Mouse (Mus musculus): ENCODE data around the gene Nr5a2. TPM values are rescaled to one million over a fixed set of nuclear protein-coding genes. Genes with fewer than 3 reads are reported as not detected.

The Nr5a2 gene
- polyA plus RNA-seq, 1 experiment from 2014 or later, result 10.5 TPM

DNA sequence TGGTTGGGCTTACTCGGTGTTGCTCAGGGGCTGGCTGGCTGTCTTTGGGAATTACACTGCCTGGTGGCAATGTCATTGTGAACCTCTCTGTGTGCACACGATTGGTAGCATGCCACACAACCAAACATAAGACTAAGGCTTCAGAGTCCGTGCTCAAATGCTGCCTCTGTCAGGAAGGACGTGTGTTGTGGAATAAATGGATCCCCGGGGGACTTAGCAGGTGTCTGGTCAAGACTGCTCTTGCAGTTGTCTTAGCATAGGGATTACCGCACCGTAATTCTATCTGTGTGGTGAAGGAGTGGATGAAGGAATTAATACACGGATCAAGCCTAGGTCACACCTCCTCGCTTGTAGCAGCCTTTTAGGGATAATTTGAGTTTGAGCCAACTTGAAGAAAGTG lies 32.8 kb downstream of the Nr5a2 start:
- Histone ChIP-seq H3K27me3 (replicated peaks) (no peaks in the 10 kb centered on the region), H3K9ac (no peak overlapping the region), H3K27ac (no peak overlapping the region), H3K4me1 (replicated peaks) (peaks cover 17% of the 10 kb centered on the region), H3K4me2 (replicated peaks) (no peak overlapping the region), H3K36me3 (no peaks in the 10 kb centered on the region), H3K9me3 (no peaks in the 10 kb centered on the region), H3K4me3 (replicated peaks) (no peak overlapping the region)
- 63% methylated on average over 9 of the region's 9 CpGs for WGBS
- no peak for ATAC-seq

DNA sequence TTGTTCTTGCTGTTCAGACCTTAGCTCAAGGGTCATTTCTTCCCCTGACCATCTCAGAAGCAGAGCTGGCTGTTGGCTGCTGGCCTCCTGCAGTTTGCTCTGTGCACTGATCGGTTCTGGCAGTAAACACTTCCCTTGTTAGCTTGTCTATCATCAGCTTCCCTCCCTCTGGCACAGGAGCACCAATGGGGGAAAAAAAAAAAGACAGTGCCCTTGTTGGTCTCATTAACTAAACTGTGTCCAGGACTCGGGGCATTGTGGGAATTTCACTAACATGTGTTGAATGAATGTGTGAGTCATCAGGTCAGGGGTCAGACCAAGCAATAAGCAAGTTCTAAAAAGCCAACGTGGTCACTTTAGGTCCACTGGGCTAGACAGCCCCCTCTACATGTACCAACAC lies 34.2 kb downstream of the Nr5a2 start:
- Histone ChIP-seq H3K36me3 (no peaks in the 10 kb centered on the region), H3K4me3 (replicated peaks) (no peak overlapping the region), H3K4me1 (replicated peaks) (peaks cover 13% of the 10 kb centered on the region; the same call in 1 of the 2 replicates), H3K27me3 (replicated peaks) (no peaks in the 10 kb centered on the region), H3K4me2 (replicated peaks) (no peak overlapping the region), H3K9me3 (no peaks in the 10 kb centered on the region), H3K9ac (no peak overlapping the region), H3K27ac (no peak overlapping the region)
- no peak for ATAC-seq
- WGBS, result 14% methylated on average over 3 of the region's 3 CpGs

DNA sequence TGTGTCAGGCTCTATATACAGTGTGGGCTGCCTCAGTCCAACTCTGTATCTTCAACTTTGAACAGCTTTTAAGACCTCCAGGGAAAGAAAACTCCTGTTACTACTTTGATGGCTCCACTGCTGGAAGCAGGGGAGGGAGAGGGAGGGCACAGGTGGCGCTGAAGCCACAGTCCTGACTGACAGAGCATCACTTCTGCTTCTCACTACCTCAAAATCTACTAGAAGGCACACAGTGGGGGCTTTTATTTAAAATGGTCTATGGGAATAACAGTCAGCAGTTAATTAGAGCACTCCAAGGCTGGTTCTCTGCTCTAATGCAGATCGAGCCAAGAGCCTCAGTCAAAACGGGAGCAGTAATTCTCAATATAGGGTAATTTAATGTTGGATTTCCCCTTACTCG lies 40.2 kb downstream of the Nr5a2 start:
- Histone ChIP-seq H3K9me3 (no peaks in the 10 kb centered on the region), H3K9ac (no peak overlapping the region), H3K27me3 (replicated peaks) (no peaks in the 10 kb centered on the region), H3K4me1 (replicated peaks) (no peaks in the 10 kb centered on the region), H3K4me2 (replicated peaks) (no peak overlapping the region), H3K36me3 (no peaks in the 10 kb centered on the region), H3K4me3 (replicated peaks) (no peak overlapping the region), H3K27ac (no peak overlapping the region)
- whole genome bisulfite sequencing, result 81% methylated on average over 4 of the region's 4 CpGs
- no peak for ATAC-seq

DNA sequence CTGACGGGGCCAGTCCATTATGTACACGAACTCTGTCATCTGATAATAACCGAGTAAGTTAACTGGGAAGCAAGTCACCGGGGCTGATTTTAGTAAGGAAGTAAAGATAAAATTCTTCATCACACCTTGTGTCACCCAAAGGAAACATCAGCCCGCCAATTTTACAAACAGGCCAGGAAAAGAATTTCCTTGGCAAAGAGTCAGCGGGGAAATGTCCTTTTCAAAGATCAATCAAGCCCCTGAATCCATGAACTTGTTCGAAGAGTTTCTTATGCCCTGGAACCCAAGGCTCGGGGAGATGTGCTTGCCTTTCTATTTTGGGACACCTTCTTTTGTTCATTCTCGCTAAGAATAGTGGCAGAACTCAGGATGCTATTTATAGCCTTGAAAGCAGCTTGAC lies 41.5 kb downstream of the Nr5a2 start:
- no peak overlapping the region for H3K9ac ChIP-seq
- ATAC-seq, result no peak
- H3K36me3 ChIP-seq, result no peaks in the 10 kb centered on the region
- no peak overlapping the region for H3K4me3 ChIP-seq (replicated peaks)
- no peaks in the 10 kb centered on the region for H3K27me3 ChIP-seq (replicated peaks)
- no peaks in the 10 kb centered on the region for H3K9me3 ChIP-seq
- WGBS, result 44% methylated on average over 9 of the region's 9 CpGs
- H3K4me1 ChIP-seq (replicated peaks), result no peaks in the 10 kb centered on the region
- H3K27ac ChIP-seq, result no peak overlapping the region
- no peak overlapping the region for H3K4me2 ChIP-seq (replicated peaks)

DNA sequence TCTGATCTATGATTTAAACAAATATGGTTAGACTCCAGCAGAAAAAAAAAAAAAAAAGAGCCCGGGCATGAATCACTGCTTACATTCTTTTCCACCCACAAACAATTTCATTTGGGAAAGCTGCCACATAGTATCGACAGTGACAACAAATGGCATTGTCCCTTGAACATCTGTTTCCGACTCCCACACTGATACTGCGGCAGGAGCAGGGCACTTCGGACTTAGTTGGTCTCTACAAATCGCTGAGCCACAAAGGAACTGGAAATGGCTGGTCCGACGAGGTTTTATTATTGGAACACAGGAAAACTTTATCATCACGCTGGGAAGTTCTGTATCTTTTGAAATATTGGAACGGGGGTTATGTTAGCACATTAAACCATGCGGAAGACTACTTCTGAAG lies 44.8 kb downstream of the Nr5a2 start:
- Histone ChIP-seq H3K27me3 (replicated peaks) (no peaks in the 10 kb centered on the region), H3K4me1 (replicated peaks) (peaks cover 3% of the 10 kb centered on the region; the same call in 1 of the 2 replicates), H3K9me3 (no peaks in the 10 kb centered on the region), H3K9ac (no peak overlapping the region), H3K4me3 (replicated peaks) (no peak overlapping the region), H3K36me3 (no peaks in the 10 kb centered on the region), H3K27ac (no peak overlapping the region), H3K4me2 (replicated peaks) (no peak overlapping the region)
- 44% methylated on average over 11 of the region's 11 CpGs for WGBS
- no peak for ATAC-seq

DNA sequence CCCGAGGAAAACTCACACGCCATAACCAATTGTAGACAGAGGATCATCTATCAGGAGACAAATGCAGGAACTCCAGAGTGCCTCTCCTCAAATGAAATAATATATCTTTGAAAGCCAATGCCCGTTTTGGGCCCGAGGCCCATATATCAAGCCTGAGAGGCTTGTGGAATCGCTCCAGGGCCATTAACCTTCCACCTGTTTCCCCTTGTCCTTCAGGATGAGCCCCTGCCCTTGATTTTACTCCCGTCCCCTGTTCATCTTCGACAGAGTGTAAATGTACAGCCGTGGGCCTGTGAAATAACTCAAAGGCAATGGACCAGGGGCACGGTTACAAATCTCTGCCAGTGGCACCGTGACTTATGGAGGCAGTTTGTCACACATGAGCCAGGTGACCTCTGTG lies 48.3 kb downstream of the Nr5a2 start:
- peaks cover 3% of the 10 kb centered on the region; the same call in 1 of the 2 replicates for H3K4me1 ChIP-seq (replicated peaks)
- no peak overlapping the region for H3K27ac ChIP-seq
- H3K9me3 ChIP-seq, result no peaks in the 10 kb centered on the region
- 44% methylated on average over 10 of the region's 10 CpGs for WGBS
- H3K4me3 ChIP-seq (replicated peaks), result no peak overlapping the region
- no peaks in the 10 kb centered on the region for H3K36me3 ChIP-seq
- H3K27me3 ChIP-seq (replicated peaks), result no peaks in the 10 kb centered on the region
- ATAC-seq, result no peak
- no peak overlapping the region for H3K9ac ChIP-seq
- no peak overlapping the region for H3K4me2 ChIP-seq (replicated peaks)

DNA sequence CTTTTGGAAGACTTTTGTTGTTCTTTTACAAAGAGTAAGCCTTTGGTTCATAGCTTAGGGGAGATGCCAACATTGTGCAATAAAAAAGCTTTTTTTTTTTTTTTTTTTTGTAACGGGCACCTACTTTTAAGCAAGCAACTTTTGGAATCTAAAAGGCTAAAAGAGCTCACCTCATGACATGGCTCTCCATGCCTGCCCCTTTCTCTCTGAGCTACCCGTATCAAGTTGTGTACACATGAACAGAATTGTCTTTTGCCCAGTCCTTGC lies 48.7 kb downstream of the Nr5a2 start:
- no peak for ATAC-seq
- Histone ChIP-seq H3K9ac (no peak overlapping the region), H3K9me3 (no peaks in the 10 kb centered on the region), H3K4me1 (replicated peaks) (peaks cover 3% of the 10 kb centered on the region; the same call in 1 of the 2 replicates), H3K4me2 (replicated peaks) (no peak overlapping the region), H3K4me3 (replicated peaks) (no peak overlapping the region), H3K27ac (no peak overlapping the region), H3K27me3 (replicated peaks) (no peaks in the 10 kb centered on the region), H3K36me3 (no peaks in the 10 kb centered on the region)
- 63% methylated on average over 2 of the region's 2 CpGs for WGBS

DNA sequence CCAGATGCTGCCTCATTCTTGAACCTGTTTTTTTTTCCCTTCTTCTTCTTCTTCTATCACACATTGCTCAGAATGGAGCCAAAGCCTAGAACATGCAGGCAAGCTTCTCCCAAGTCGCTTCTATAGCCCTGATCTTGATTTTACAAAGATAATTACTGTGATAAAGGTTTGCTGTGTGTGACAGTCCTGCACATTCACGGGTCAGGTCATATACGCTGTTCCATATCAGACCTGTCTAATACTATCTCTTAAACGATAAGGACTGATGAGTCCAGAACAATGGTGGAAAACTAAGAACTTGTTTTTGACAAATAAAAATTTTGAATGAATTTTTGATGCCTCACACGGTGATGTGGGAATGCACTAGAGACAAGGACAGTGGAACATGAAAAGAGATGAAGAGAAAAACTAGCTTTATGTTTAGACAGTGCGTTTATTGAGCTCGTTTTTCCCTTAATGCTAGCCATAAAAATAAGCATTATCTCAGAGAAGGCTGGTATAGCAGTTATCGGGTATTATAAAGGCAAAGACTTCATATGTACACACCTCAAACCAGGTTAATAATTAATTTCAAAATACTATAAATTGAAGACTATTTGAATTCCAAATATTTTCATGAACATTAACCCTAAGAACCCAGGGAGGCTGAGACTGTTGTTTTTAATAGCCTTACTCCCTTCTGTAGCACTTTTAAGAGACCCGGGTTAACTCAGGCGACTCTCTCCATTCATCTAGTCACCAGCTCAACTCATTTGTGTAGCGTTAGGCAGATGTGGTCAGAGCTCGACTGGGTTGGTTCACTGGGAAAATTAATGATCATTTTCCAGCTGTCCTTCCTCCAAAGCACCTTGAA lies 49.3 kb downstream of the Nr5a2 start:
- peak overlapping the region; percentile 15; the same call in 1 of the 2 replicates for H3K27ac ChIP-seq
- peaks cover 3% of the 10 kb centered on the region; the same call in 1 of the 2 replicates for H3K4me1 ChIP-seq (replicated peaks)
- ATAC-seq, result peak; percentile 92
- WGBS, result 51% methylated on average over 12 of the region's 12 CpGs
- H3K4me2 ChIP-seq (replicated peaks), result peak overlapping the region; percentile 37; the same call in 1 of the 2 replicates
- H3K27me3 ChIP-seq (replicated peaks), result no peaks in the 10 kb centered on the region
- H3K36me3 ChIP-seq, result no peaks in the 10 kb centered on the region
- H3K4me3 ChIP-seq (replicated peaks), result no peak overlapping the region
- H3K9me3 ChIP-seq, result no peaks in the 10 kb centered on the region
- H3K9ac ChIP-seq, result no peak overlapping the region

DNA sequence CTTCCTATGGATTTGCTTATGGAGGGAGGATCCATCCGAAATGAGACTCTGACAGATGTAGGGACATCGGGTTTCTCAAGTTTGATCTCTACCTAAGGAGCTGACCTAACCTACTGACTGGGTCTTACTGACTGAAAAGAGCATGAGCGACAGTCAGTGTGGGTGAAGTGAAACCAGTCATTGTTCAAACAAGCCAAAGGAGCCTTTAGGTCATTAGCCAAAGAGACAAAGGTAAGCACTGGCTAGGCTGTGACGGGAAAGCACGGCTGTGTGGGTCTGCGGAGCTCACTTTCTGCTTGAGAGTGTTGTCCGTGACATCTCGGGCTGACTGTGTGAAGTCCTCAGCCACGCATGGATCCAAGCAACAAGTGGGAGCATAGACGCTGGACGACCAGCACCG lies 50.1 kb downstream of the Nr5a2 start:
- Histone ChIP-seq H3K9ac (no peak overlapping the region), H3K36me3 (no peaks in the 10 kb centered on the region), H3K4me2 (replicated peaks) (peak overlapping the region; percentile 37), H3K4me3 (replicated peaks) (no peak overlapping the region), H3K27me3 (replicated peaks) (no peaks in the 10 kb centered on the region), H3K27ac (peak overlapping the region; percentile 15; the same call in 1 of the 2 replicates), H3K4me1 (replicated peaks) (peaks cover 3% of the 10 kb centered on the region; the same call in 1 of the 2 replicates), H3K9me3 (no peaks in the 10 kb centered on the region)
- peak; percentile 46 for ATAC-seq
- 58% methylated on average over 12 of the region's 12 CpGs for WGBS

DNA sequence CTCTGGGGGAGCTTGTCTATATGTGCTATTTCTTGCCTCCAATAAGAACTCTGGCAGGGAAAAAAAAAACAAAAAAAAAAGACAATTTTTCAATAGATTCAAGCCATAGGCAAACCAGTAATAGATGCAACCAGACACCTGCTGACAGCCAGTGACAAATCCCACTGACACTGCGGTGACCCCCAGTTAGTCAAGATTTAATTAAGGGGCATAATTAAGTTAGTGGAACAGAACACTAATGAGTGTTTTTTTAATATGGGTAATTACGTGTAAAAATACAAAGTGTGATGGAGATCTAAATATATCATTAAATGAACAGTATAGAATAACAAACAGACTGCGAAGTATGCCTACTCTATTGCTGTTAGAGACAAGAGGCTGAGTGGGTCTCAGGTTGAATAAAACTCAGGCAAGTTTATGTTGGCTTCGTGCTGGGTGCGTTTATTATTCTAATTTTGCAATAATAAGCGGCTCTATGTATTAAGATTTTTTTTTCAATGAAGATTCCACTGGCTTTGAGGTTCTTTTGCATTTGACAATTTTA lies 50.7 kb downstream of the Nr5a2 start:
- Histone ChIP-seq H3K27me3 (replicated peaks) (no peaks in the 10 kb centered on the region), H3K9me3 (no peaks in the 10 kb centered on the region), H3K9ac (no peak overlapping the region), H3K4me3 (replicated peaks) (no peak overlapping the region), H3K4me1 (replicated peaks) (peaks cover 3% of the 10 kb centered on the region; the same call in 1 of the 2 replicates), H3K36me3 (no peaks in the 10 kb centered on the region), H3K27ac (no peak overlapping the region), H3K4me2 (replicated peaks) (no peak overlapping the region)
- no peak for ATAC-seq
- 87% methylated on average over 6 of the region's 6 CpGs for WGBS

DNA sequence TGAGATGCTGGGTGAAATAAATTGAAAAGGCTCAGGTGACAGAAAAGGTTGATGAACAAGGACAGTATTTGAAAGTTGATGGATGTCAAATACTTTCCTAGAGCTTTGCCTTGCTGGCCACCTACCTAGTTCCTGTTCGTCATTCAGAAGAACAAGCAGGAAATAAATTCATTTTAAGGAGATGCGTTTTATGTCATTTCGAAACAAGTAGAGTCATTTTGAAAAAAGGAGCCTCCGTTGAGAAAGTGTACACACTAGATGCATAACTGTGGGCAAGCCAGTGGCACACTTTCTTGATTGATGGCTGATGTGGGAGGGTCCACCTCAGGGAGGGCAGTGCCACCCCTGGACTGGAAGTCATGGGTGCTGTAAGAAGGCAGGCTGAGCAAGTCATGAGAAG lies 62.1 kb downstream of the Nr5a2 start:
- no peaks in the 10 kb centered on the region for H3K9me3 ChIP-seq
- H3K4me1 ChIP-seq (replicated peaks), result 0 out of 2 replicates have a peak, but pooled peaks cover 7% of the 10 kb centered on the region
- ATAC-seq, result no peak
- no peaks in the 10 kb centered on the region for H3K27me3 ChIP-seq (replicated peaks)
- H3K4me3 ChIP-seq (replicated peaks), result no peak overlapping the region
- H3K4me2 ChIP-seq (replicated peaks), result no peak overlapping the region
- H3K27ac ChIP-seq, result no peak overlapping the region
- H3K36me3 ChIP-seq, result no peaks in the 10 kb centered on the region
- WGBS, result 85% methylated on average over 4 of the region's 4 CpGs
- no peak overlapping the region for H3K9ac ChIP-seq

DNA sequence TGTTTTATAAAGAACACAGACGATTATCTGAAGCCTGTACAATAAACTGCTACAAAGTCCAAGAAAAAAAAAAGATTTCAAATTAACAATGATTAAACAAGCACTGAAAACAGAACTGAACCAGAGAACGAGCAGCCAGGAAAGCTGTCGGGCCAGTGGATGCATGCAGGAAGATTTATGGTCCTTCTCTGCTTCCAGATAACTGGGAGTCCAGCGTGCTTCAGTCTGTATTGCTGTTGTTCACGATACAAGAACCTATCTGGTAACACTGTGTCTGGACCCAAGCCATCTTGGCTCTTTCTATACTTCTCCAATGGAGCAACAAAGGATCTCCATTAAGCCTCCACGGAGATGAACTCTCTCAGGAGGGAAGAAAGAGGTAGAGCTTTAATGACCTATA lies 63.9 kb downstream of the Nr5a2 start:
- 16% methylated on average over 6 of the region's 6 CpGs for WGBS
- H3K27me3 ChIP-seq (replicated peaks), result no peaks in the 10 kb centered on the region
- no peaks in the 10 kb centered on the region for H3K9me3 ChIP-seq
- no peak overlapping the region for H3K4me3 ChIP-seq (replicated peaks)
- H3K9ac ChIP-seq, result no peak overlapping the region
- H3K4me1 ChIP-seq (replicated peaks), result 0 out of 2 replicates have a peak, but pooled peaks cover 7% of the 10 kb centered on the region
- H3K27ac ChIP-seq, result peak overlapping the region; percentile 29; the same call in 1 of the 2 replicates
- peak; percentile 51 for ATAC-seq
- H3K4me2 ChIP-seq (replicated peaks), result no peak overlapping the region
- no peaks in the 10 kb centered on the region for H3K36me3 ChIP-seq

DNA sequence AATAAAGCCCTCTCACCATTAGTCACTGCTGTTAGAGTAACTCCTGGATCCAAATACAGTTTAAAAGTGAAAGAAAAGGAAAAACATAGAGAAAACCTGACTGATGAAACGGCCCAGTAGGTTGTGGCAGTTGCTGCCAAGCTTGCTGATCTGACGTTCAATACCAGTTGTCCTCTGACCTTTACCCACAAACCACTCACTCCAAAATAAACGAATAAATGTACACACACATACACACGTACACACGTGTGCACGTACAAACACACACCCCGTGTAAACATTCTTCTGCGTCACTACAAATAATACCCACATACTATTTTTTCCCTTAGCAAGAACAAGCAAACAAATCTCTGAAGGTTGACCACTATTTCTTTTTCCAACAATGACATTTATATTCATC lies 64.4 kb downstream of the Nr5a2 start:
- no peaks in the 10 kb centered on the region for H3K9me3 ChIP-seq
- no peak overlapping the region for H3K4me3 ChIP-seq (replicated peaks)
- H3K36me3 ChIP-seq, result no peaks in the 10 kb centered on the region
- WGBS, result 57% methylated on average over 8 of the region's 8 CpGs
- H3K27ac ChIP-seq, result 0 out of 2 replicates have a peak overlapping the region, but pooled peaks have one; percentile 2
- ATAC-seq, result no peak
- 0 out of 2 replicates have a peak, but pooled peaks cover 7% of the 10 kb centered on the region for H3K4me1 ChIP-seq (replicated peaks)
- H3K4me2 ChIP-seq (replicated peaks), result no peak overlapping the region
- H3K9ac ChIP-seq, result no peak overlapping the region
- H3K27me3 ChIP-seq (replicated peaks), result no peaks in the 10 kb centered on the region

Measured in intestine, embryonic 15.5 days (tissue).